Mouse (Mus musculus) spleen, adult 2 months (tissue): Measurements from ENCODE around the gene Cnot1.
A peak's percentile ranks its signal among the peaks of the same experiment; 100 is the strongest.

Experiments
- CTCF ChIP-seq: fragments of 200-500 bp; IDR thresholded peaks from 2 replicates; pipeline ENCODE4 v1.5.1; 2011; ENCODE audit warnings: mild to moderate bottlenecking, inconsistent platforms; ENCODE audit not compliant: insufficient read depth, insufficient read length, insufficient replicate concordance; ENCODE audit errors: extremely low read depth
- POLR2A ChIP-seq: fragments of 200-500 bp; IDR thresholded peaks from 2 replicates; pipeline ENCODE4 v1.6.1; 2011; ENCODE audit warnings: low read depth, low read length, inconsistent platforms

- TF ChIP-seq CTCF (no peak), POLR2A (peak; percentile 42; the same call in 1 of the 2 replicates)
Observed at GRCm38 (mm10) chr8:95807861-95808260, 597 bp upstream of the Cnot1 start.
